Mouse (Mus musculus) thymus, adult 2 months (tissue): Measurements from ENCODE around the gene Cdca8.
"Not testable (repeated sequence)": the region's sequence is repeated elsewhere in the genome, so short reads cannot be mapped to it uniquely, and the experiment has no call there.

Experiments
- CTCF ChIP-seq: fragments of 200-500 bp; IDR thresholded peaks from 2 replicates; pipeline ENCODE4 v1.5.1; 2012; ENCODE audit warnings: mild to moderate bottlenecking, control low read depth, low read length, moderate library complexity, borderline replicate concordance; ENCODE audit not compliant: control insufficient read depth, poor library complexity, insufficient read depth; ENCODE audit errors: extremely low read depth
- POLR2A ChIP-seq: fragments of 200-500 bp; IDR thresholded peaks from 2 replicates; pipeline ENCODE4 v1.6.1; 2012; ENCODE audit warnings: mild to moderate bottlenecking, low read length, control low read depth, moderate library complexity; ENCODE audit not compliant: control insufficient read depth, poor library complexity, insufficient read depth; ENCODE audit errors: extremely low read depth

GRCm38 (mm10) chr4:124939211-124939610 is at the start of gene Cdca8:
- TF ChIP-seq POLR2A, CTCF: not testable (repeated sequence)
